Mouse (Mus musculus) olfactory bulb, adult 2 months (tissue): ENCODE results near the gene Tmigd3. TPM values are rescaled to one million over a fixed set of nuclear protein-coding genes. Genes with fewer than 3 reads are reported as not detected.

Experiments
- H3K27ac ChIP-seq: fragments of 200-500 bp; 2 replicates; pipeline ENCODE4 v1.5.1; 2012; ENCODE audit warnings: low read depth, low read length; ENCODE audit not compliant: insufficient read depth
- H3K4me1 ChIP-seq: fragments of 200-500 bp; 2 replicates; pipeline ENCODE4 v1.6.1; 2012; ENCODE audit warnings: low read length; ENCODE audit not compliant: control insufficient read depth, insufficient read depth
- H3K4me3 ChIP-seq: fragments of 200-500 bp; 2 replicates; pipeline ENCODE4 v1.5.1; 2012; ENCODE audit warnings: mild to moderate bottlenecking, low read depth, low read length, moderate library complexity; ENCODE audit not compliant: insufficient read depth
- CTCF ChIP-seq: fragments of 200-500 bp; IDR thresholded peaks from 2 replicates; pipeline ENCODE4 v1.5.1; 2012; ENCODE audit warnings: low read depth, mild to moderate bottlenecking, low read length, moderate library complexity; ENCODE audit not compliant: insufficient read depth
- POLR2A ChIP-seq: fragments of 200-500 bp; IDR thresholded peaks from 2 replicates; pipeline ENCODE4 v1.6.1; 2012; ENCODE audit warnings: mild to moderate bottlenecking, low read depth, low read length, moderate library complexity; ENCODE audit not compliant: insufficient read depth
- WGBS: fragments of 180-500 bp; shearing (Covaris S2); methylation state at CpG from one replicate; pipeline ENCODE4 v1.1.7; 2018; 5-methylcytosine and 5-hydroxymethylcytosine counted together
- polyA plus RNA-seq: library from polyadenylated mRNA; stranded (reverse); fragments of >200 nt; gene quantifications from 2 replicates; pipeline ENCODE4 v1.2.4, GENCODE M21; 2012; ENCODE audit warnings: low replicate concordance; ENCODE audit not compliant: missing spikeins, insufficient read depth, insufficient read length

Tmigd3 gene
- polyA plus RNA-seq, 1 experiment: not detected

- 65% methylated on average over 2 of the region's 2 CpGs for WGBS
- Histone ChIP-seq H3K4me3 (no peak overlapping the region), H3K4me1 (peaks cover 20% of the 10 kb centered on the region), H3K27ac (no peak overlapping the region)
- TF ChIP-seq CTCF (no peak), POLR2A (no peak)
Observed at GRCm38 (mm10) chr3:105898325-105898724, 27.6 kb downstream of the Tmigd3 start.

- no peak for TF ChIP-seq POLR2A
- no peak for TF ChIP-seq CTCF
- peaks cover 18% of the 10 kb centered on the region for H3K4me1 ChIP-seq
- H3K4me3 ChIP-seq: no peak overlapping the region
- WGBS: 94% methylated on average over 11 of the region's 11 CpGs
- H3K27ac ChIP-seq: no peak overlapping the region
Observed at GRCm38 (mm10) chr3:105898861-105899260, 28.2 kb downstream of the Tmigd3 start.

DNA sequence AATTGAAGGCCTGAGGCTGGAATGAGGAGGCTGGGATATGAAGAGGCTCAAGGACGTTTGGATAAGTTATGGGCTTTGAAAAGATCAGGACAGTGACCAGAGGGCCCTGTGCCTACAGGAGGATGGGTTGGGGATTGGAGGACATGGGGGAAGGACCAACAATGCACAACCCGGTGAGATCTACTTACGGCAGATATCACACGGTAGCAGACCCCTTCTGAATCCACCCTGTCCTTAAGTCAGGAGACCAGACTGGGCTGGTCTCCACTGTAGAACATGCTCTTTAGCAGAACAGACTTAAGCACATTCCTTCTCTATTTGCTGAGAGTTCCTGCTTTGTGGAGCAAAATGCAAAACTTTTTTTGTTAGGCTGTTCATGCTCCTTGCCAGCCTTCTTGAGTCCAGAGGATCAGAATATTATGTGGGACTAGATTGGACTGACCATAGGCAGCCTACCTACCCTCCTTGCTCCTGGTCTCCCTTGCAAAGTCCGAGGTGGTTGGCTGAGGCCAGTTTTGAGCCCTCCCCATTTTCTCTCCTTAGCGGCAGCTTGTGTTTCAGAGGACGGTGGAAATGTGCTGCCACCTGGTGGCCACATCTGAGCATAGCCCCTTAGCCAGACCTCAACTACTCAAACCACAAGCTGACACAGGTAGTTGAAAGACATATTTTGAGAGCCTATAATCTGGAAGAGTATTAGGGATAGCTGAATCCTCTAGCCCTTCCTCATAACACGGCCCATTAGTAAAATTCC is 28.9 kb downstream of the Tmigd3 start:
- WGBS: 44% methylated on average over 8 of the region's 8 CpGs
- Histone ChIP-seq H3K27ac (no peak overlapping the region), H3K4me3 (no peak overlapping the region), H3K4me1 (peaks cover 11% of the 10 kb centered on the region)
- peak; percentile 73 for TF ChIP-seq CTCF
- no peak for TF ChIP-seq POLR2A

DNA sequence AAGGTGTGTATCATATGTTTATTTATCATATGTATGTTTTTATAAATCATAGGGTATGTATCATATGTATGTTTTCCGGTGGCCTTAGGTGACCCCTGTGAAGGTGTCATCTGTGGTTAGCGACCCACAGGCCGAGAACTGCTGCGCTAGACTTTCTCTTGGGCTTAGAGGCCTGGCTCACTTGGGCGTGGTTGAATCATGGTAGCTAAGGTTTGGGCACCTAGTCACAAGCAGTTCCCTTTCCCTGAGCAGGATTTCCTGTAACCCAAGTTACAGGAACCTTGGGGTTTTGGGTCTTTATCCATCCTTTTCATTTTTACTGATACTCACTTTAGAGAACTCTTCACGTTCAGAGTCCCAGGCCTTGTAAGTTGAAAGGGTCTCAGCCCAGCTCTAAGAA is 29.6 kb downstream of the Tmigd3 start:
- TF ChIP-seq CTCF (no peak), POLR2A (no peak)
- Histone ChIP-seq H3K4me3 (no peak overlapping the region), H3K27ac (no peak overlapping the region), H3K4me1 (peaks cover 4% of the 10 kb centered on the region)
- WGBS: 82% methylated on average over 6 of the region's 6 CpGs

DNA sequence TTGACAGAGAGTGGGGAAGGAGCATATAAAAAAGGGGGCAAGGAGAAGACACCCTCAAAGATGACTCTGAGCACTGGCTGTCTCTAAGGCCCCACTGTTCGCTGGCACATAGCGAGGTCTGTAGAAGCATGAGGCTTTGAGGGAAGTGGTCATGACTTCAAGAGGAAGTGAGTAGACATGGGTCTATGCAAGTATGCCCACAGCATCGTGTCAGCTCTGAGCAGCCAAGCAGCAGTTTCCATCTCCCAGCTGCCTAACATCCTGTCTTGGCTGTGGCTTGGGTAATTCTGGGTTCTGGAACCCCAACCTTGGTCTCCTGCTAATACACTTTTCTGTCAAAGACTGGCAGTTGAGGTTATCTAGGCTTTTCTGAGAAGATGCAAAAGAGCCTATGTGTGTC is 30.0 kb downstream of the Tmigd3 start:
- Histone ChIP-seq H3K27ac (no peak overlapping the region), H3K4me1 (no peaks in the 10 kb centered on the region), H3K4me3 (no peak overlapping the region)
- 81% methylated on average over 3 of the region's 3 CpGs for WGBS
- TF ChIP-seq CTCF (no peak), POLR2A (no peak)

DNA sequence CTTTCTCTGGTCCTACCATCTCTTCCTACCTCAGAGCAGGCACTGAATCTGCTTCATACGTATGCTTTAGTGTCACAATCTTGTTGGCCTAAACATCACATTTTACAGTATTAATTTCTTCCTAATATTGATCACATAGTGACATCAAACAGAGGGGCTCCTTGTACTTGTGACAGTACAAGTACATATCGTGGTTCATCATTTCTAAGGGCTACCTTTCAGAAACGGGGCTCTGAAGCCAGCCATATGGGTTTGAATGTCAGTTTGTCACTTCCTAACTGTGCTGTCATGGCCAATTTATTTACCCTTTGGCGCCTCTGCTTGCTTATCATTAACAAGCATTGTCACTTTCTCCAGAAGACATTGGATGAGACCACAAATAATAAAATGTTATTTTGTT is 30.8 kb downstream of the Tmigd3 start:
- H3K4me1 ChIP-seq: no peaks in the 10 kb centered on the region
- H3K27ac ChIP-seq: no peak overlapping the region
- no peak for TF ChIP-seq POLR2A
- TF ChIP-seq CTCF: no peak
- H3K4me3 ChIP-seq: no peak overlapping the region
- WGBS: 87% methylated on average over 4 of the region's 4 CpGs

DNA sequence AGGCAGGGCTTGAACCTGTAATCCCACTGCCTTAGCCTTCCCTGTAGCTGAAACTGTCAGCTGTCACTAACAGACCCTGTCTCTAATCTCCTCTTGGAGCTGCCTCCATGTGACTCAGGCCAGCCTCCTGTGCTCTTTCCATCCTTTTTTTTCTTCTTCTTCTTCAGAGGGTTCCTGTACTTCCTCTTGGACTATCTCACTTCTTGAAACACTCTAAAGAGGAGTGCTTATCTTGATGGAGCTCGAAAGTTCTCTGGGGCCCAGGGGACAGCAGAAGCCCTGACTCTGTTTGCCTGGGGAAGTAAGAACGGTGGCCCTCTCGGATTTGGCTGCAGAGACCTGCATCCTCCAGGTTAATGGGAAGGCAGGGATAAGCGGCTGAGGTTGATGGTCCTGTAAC is 33.5 kb downstream of the Tmigd3 start:
- Histone ChIP-seq H3K27ac (no peak overlapping the region), H3K4me3 (no peak overlapping the region), H3K4me1 (no peaks in the 10 kb centered on the region)
- 90% methylated on average over 4 of the region's 4 CpGs for WGBS
- TF ChIP-seq CTCF: no peak
- no peak for TF ChIP-seq POLR2A

DNA sequence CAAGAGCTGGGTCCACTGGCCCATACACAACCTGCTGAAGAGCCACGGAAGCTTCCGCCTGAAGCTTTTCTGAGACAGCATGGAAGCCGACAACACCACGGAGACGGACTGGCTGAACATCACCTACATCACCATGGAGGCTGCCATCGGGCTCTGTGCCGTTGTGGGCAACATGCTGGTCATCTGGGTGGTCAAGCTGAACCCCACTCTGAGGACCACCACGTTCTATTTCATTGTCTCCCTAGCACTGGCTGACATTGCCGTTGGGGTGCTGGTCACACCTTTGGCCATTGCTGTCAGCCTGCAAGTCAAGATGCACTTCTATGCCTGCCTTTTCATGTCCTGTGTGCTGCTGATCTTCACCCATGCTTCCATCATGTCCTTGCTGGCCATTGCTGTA is 34.0 kb downstream of the Tmigd3 start:
- TF ChIP-seq POLR2A: no peak
- no peak for TF ChIP-seq CTCF
- no peak overlapping the region for H3K27ac ChIP-seq
- H3K4me3 ChIP-seq: no peak overlapping the region
- H3K4me1 ChIP-seq: no peaks in the 10 kb centered on the region
- 91% methylated on average over 9 of the region's 9 CpGs for WGBS

DNA sequence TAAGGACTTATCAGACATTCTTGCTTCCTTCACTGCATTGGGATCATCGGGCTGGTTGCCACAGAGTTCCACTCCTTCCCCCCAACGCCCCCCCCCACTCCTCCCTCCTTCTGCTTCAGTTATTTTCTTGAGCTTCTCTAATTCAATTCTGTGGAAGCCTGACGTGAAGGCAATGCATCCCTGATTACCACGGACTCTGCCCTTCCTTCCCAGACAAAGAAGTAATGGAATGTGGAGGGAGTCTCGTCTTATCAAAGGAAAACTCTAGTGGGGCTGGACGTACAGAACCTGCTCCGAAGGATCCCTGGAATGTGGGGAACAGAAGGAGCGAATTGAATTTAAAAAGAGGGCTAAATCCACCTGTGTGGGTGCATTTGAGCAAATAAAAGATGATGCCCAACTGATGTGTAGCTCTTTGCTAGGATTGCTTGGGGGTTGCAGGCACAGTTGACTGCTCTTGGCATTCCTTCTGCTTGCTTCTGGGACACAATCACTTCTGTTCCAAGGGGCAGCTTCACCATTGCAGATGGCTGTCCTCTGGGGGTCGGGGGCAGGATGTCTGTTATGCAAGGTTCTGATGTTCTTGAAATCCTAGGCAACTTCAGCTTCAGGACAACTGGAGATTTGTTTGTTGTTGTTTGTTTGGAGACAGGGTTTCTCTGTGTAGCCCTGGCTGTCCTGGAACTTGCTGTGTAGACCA is 37.4 kb downstream of the Tmigd3 start:
- H3K27ac ChIP-seq: no peak overlapping the region
- WGBS: 43% methylated on average over 9 of the region's 9 CpGs
- TF ChIP-seq POLR2A (no peak), CTCF (no peak)
- no peaks in the 10 kb centered on the region for H3K4me1 ChIP-seq
- no peak overlapping the region for H3K4me3 ChIP-seq

GRCm38 (mm10) chr3:105908976-105909375 is 38.3 kb downstream of the Tmigd3 start:
- TF ChIP-seq CTCF (no peak), POLR2A (no peak)
- Histone ChIP-seq H3K4me3 (no peak overlapping the region), H3K4me1 (no peaks in the 10 kb centered on the region), H3K27ac (no peak overlapping the region)
- 96% methylated on average over 4 of the region's 4 CpGs for WGBS
